Mouse (Mus musculus): ENCODE results near the gene Fcer1a.
"Not testable (repeated sequence)": the region's sequence is repeated elsewhere in the genome, so short reads cannot be mapped to it uniquely, and the experiment has no call there.

Gene Fcer1a

GRCm38 (mm10) chr1:173227081-173227480, at the start of gene Fcer1a:
Gene Fcer1a, minus strand, starts transcription at chr1:173227214.
- DNase-seq (ENCODE audit: low spot score) = no peak

GRCm38 (mm10) chr1:173265701-173266100, 38.7 kb upstream of the Fcer1a start, which contains the start of gene Olfr418:
Gene Olfr418, plus strand, starts transcription at chr1:173266001.
- no peak for DNase-seq (ENCODE audit: low spot score)

GRCm38 (mm10) chr1:173249888-173250287, 22.9 kb upstream of the Fcer1a start:
- no peak for DNase-seq (ENCODE audit: low spot score)

- not testable (repeated sequence) for DNase-seq (ENCODE audit: low spot score)
Observed at GRCm38 (mm10) chr1:173237004-173237403, 10.0 kb upstream of the Fcer1a start.

- no peak for DNase-seq (ENCODE audit: low spot score)
Observed at GRCm38 (mm10) chr1:173216481-173216880, 10.5 kb downstream of the Fcer1a start.

- DNase-seq (ENCODE audit: low spot score) = no peak
Observed at GRCm38 (mm10) chr1:173212092-173212491, 14.9 kb downstream of the Fcer1a start, which contains the start of gene Olfr1404. Gene Olfr1404, plus strand, starts transcription at chr1:173212392.

- DNase-seq (ENCODE audit: low spot score) = no peak
Observed at GRCm38 (mm10) chr1:173197508-173197907, 29.5 kb downstream of the Fcer1a start, which contains the start of gene Olfr218. Gene Olfr218, plus strand, starts transcription at chr1:173197808.

GRCm38 (mm10) chr1:173196359-173196758, 30.7 kb downstream of the Fcer1a start:
- DNase-seq (ENCODE audit: low spot score) = no peak

- no peak for DNase-seq (ENCODE audit: low spot score)
Observed at GRCm38 (mm10) chr1:173192059-173192458, 35.0 kb downstream of the Fcer1a start.

- no peak for DNase-seq (ENCODE audit: low spot score)
Observed at GRCm38 (mm10) chr1:173190540-173190939, 36.5 kb downstream of the Fcer1a start, which contains the start of gene Olfr1406. Gene Olfr1406, minus strand, starts transcription at chr1:173190640.

GRCm38 (mm10) chr1:173174154-173174842, 52.7 kb downstream of the Fcer1a start:
- DNase-seq (ENCODE audit: low spot score) = no peak

All from ovary, postnatal 36 days (tissue).